Mouse (Mus musculus) heart, embryonic 14.5 days (tissue): Measurements from ENCODE around the gene Erich6. TPM values are rescaled to one million over a fixed set of nuclear protein-coding genes. Genes with fewer than 3 reads are reported as not detected.
"Not testable (repeated sequence)": the region's sequence is repeated elsewhere in the genome, so short reads cannot be mapped to it uniquely, and the experiment has no call there.

ENCODE experiments used
- ATAC-seq: fragments of 200-750 bp; cut with Nextera tagmentation; 2 replicates; pipeline ENCODE4 v1.8.0; 2017; ENCODE audit warnings: low read depth, moderate TSS enrichment; ENCODE audit not compliant: insufficient number of reproducible peaks, insufficient read depth, low FRiP score
- H3K27ac ChIP-seq, 2 experiments: fragments of 200-500 bp in 1 of 2; fragments of 300-500 bp in 1 of 2; sonication (generic) in 1 of 2; replicated peaks in 1 of 2; 2 replicates each; pipeline ENCODE4 v1.5.1; 2012 to 2014; ENCODE audit warnings: low read depth in 2 of 2, low read length in 2 of 2, control low read depth in 1 of 2, mild to moderate bottlenecking in 1 of 2, mixed read lengths in 1 of 2; ENCODE audit not compliant: control insufficient read depth in 1 of 2, insufficient read depth in 1 of 2
- H3K27me3 ChIP-seq: fragments of 300-500 bp; sonication (generic); 2 replicates; pipeline ENCODE4 v1.6.1; 2014; ENCODE audit warnings: mild to moderate bottlenecking, low read length, control low read depth; ENCODE audit not compliant: control insufficient read depth, insufficient read depth
- H3K36me3 ChIP-seq: fragments of 300-500 bp; sonication (generic); 2 replicates; pipeline ENCODE4 v1.6.1; 2014; ENCODE audit warnings: mild to moderate bottlenecking, control low read depth, low read length, mixed read lengths; ENCODE audit not compliant: control insufficient read depth, insufficient read depth
- H3K4me1 ChIP-seq, 2 experiments: fragments of 200-500 bp in 1 of 2; fragments of 300-500 bp in 1 of 2; sonication (generic) in 1 of 2; 2 replicates each; pipeline ENCODE4 v1.6.1; 2012 to 2014; ENCODE audit warnings: low read length in 2 of 2, control low read depth in 1 of 2, mixed read lengths in 1 of 2; ENCODE audit not compliant: control insufficient read depth in 2 of 2, insufficient read depth in 2 of 2
- H3K4me2 ChIP-seq: fragments of 300-500 bp; sonication (generic); 2 replicates; pipeline ENCODE4 v1.6.1; 2014; ENCODE audit warnings: mild to moderate bottlenecking, low read length
- H3K4me3 ChIP-seq, 2 experiments: fragments of 200-500 bp in 1 of 2; fragments of 300-500 bp in 1 of 2; sonication (generic) in 1 of 2; 2 replicates each; pipeline ENCODE4 v1.5.1; 2012 to 2014; ENCODE audit warnings: low read length in 2 of 2, mild to moderate bottlenecking in 2 of 2, control low read depth in 1 of 2, low read depth in 1 of 2, moderate library complexity in 1 of 2; ENCODE audit not compliant: control insufficient read depth in 1 of 2, insufficient read depth in 1 of 2
- H3K9ac ChIP-seq: fragments of 300-500 bp; sonication (generic); 2 replicates; pipeline ENCODE4 v1.6.1; 2014; ENCODE audit warnings: mild to moderate bottlenecking, low read length
- H3K9me3 ChIP-seq: fragments of 300-500 bp; sonication (generic); 2 replicates; pipeline ENCODE4 v1.6.1; 2016; ENCODE audit warnings: low read length, control low read depth; ENCODE audit not compliant: control insufficient read depth
- WGBS: fragments of 180-500 bp; shearing (Covaris S2); extraction: QIAGEN DNeasy Blood & Tissue Kit; methylation state at CpG from one replicate; pipeline ENCODE4 v1.1.7; 2014; 5-methylcytosine and 5-hydroxymethylcytosine counted together
- polyA plus RNA-seq: library from polyadenylated mRNA; unstranded; fragments of >200 nt; fragmentation: Nextera tagmentation; extraction: Ambion mirVana; gene quantifications from 2 replicates; pipeline ENCODE4 v1.2.1, GENCODE M21; 2014

The Erich6 gene
- polyA plus RNA-seq, 1 experiment from 2014 or later = 0.20 TPM

GRCm38 (mm10) chr3:58631693-58632092, 5.3 kb downstream of the Erich6 start:
- H3K27me3 ChIP-seq = no peaks in the 10 kb centered on the region
- no peak overlapping the region for H3K9ac ChIP-seq
- H3K4me1 ChIP-seq = 0 out of 4 replicates have a peak, but pooled peaks cover 0 to 3% of the 10 kb centered on the region in 2 experiments
- 66% methylated on average over 2 of the region's 2 CpGs for WGBS
- ATAC-seq = no peak
- no peaks in the 10 kb centered on the region for H3K9me3 ChIP-seq
- no peak overlapping the region for H3K4me2 ChIP-seq
- H3K36me3 ChIP-seq = no peaks in the 10 kb centered on the region
- H3K4me3 ChIP-seq = no peak overlapping the region
- no peak overlapping the region for H3K27ac ChIP-seq

DNA sequence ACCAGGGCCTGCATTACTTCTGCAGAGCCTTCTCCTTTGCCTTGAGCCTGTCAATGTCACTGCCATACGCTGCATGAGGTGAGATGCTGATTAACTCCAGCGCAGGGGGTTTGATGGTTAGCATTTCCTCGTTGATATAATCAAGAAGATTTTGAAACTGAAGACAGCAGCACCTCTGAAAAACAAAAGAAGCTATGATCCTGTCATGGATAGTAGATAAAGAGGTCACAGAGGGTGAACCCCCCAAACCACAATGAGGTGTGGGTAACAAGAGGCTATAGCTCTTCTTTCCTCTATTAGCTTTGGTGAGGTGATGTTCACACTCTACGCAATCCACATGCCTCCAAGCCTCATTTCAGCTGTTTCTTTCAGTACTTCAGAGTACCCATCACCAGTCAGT, 12.0 kb downstream of the Erich6 start:
- Histone ChIP-seq H3K4me3 (no peak overlapping the region), H3K4me1 (no peaks in the 10 kb centered on the region), H3K27ac (no peak overlapping the region), H3K9me3 (no peaks in the 10 kb centered on the region), H3K9ac (no peak overlapping the region), H3K4me2 (no peak overlapping the region), H3K27me3 (no peaks in the 10 kb centered on the region), H3K36me3 (no peaks in the 10 kb centered on the region)
- WGBS = 65% methylated on average over 4 of the region's 4 CpGs
- ATAC-seq = no peak

DNA sequence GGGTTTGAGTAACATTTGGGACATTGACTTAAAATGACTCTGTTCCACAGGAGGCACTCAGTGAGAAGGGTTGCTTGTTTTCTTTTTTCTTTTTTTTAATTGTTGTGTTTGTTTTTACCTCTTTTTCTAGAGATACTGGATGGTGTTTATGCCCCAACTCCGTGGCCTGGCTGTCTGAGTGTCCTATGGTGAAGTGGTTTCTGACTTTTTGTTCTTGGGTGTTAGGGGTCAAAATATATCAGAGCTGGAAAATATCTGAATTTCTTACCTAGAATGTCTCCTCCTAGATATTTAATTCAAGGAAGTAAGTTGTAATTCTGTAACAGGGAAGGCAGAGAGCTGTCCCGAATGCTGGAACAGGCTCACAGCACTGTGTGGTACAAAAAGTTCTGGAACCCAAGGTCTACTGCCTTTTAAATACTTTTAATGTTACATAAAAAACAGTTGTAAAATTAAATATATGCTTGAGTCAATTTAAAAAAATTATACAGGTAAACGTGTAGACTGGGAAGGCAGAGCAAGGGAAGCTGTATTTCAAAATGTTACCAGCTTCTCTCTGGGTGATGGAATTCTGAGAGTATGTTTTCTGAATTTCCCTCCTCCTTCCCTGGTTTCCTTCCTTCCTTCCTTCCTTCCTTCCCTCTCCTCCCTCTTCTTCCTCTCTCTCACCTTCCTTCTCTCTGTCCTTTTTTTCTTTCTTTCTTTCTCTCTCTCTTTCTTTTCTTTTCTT, 14.2 kb downstream of the Erich6 start:
- Histone ChIP-seq H3K27me3 (no peaks in the 10 kb centered on the region), H3K4me1 (no peaks in the 10 kb centered on the region), H3K36me3 (no peaks in the 10 kb centered on the region), H3K27ac (no peak overlapping the region), H3K9ac (no peak overlapping the region), H3K4me2 (no peak overlapping the region), H3K9me3 (no peaks in the 10 kb centered on the region), H3K4me3 (no peak overlapping the region)
- WGBS = 64% methylated on average over 3 of the region's 3 CpGs
- ATAC-seq = no peak

GRCm38 (mm10) chr3:58621066-58621465, 15.9 kb downstream of the Erich6 start:
- no peak overlapping the region for H3K4me2 ChIP-seq

GRCm38 (mm10) chr3:58609985-58610384, 27.0 kb downstream of the Erich6 start:
- ATAC-seq = no peak
- H3K4me1 ChIP-seq = no peaks in the 10 kb centered on the region
- WGBS = 76% methylated on average over 5 of the region's 5 CpGs

More at GRCm38 (mm10) chr3:58621066-58621465, 15.9 kb downstream of the Erich6 start:
- H3K36me3 ChIP-seq = no peaks in the 10 kb centered on the region
- H3K9me3 ChIP-seq = no peaks in the 10 kb centered on the region
- no peak overlapping the region for H3K27ac ChIP-seq
- H3K4me3 ChIP-seq = no peak overlapping the region
- H3K27me3 ChIP-seq = no peaks in the 10 kb centered on the region
- no peak overlapping the region for H3K9ac ChIP-seq
- 74% methylated on average over 7 of the region's 7 CpGs for WGBS
- no peak for ATAC-seq
- no peaks in the 10 kb centered on the region for H3K4me1 ChIP-seq

GRCm38 (mm10) chr3:58608506-58608905, 28.5 kb downstream of the Erich6 start:
- Histone ChIP-seq H3K9ac (no peak overlapping the region), H3K4me2 (no peak overlapping the region), H3K4me1 (no peaks in the 10 kb centered on the region), H3K9me3 (no peaks in the 10 kb centered on the region; the same call in 1 of the 2 replicates), H3K4me3 (no peak overlapping the region), H3K27me3 (no peaks in the 10 kb centered on the region), H3K27ac (no peak overlapping the region), H3K36me3 (no peaks in the 10 kb centered on the region)
- 93% methylated on average over 4 of the region's 4 CpGs for WGBS
- ATAC-seq = no peak

More at GRCm38 (mm10) chr3:58609985-58610384, 27.0 kb downstream of the Erich6 start:
- Histone ChIP-seq H3K9ac (no peak overlapping the region), H3K4me2 (no peak overlapping the region), H3K9me3 (no peaks in the 10 kb centered on the region; the same call in 1 of the 2 replicates), H3K4me3 (no peak overlapping the region), H3K36me3 (no peaks in the 10 kb centered on the region), H3K27ac (no peak overlapping the region), H3K27me3 (no peaks in the 10 kb centered on the region)

- 81% methylated on average over 5 of the region's 5 CpGs for WGBS
- Histone ChIP-seq H3K4me1 (no peaks in the 10 kb centered on the region), H3K4me2 (no peak overlapping the region), H3K9me3 (no peaks in the 10 kb centered on the region), H3K27me3 (no peaks in the 10 kb centered on the region), H3K36me3 (peaks cover 42% of the 10 kb centered on the region), H3K4me3 (no peak overlapping the region), H3K9ac (no peak overlapping the region), H3K27ac (no peak overlapping the region)
- no peak for ATAC-seq
Measured at GRCm38 (mm10) chr3:58593623-58594022, 43.4 kb downstream of the Erich6 start.

DNA sequence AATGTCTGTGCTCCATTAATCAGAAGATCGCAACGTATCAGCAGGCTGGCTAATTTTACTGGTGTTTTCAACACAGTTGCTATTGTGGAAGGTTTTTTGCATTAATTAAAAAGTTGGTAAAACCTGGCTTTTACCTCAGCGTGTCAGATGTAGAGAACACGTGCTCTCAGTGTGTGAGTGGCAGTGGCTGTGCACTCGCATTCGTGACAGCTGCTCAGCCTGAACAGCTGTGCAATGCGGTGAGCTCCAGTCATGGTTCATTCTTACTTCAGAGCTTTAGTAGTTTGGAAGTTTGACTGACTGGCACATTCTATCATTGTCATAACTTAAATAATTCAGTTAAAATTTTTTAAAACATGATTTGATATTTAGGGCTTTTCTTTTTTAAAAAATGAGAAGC, 44.3 kb downstream of the Erich6 start:
- not testable (repeated sequence) for H3K27me3 ChIP-seq, H3K9ac ChIP-seq, ATAC-seq, H3K27ac ChIP-seq, H3K4me1 ChIP-seq, H3K9me3 ChIP-seq, H3K4me2 ChIP-seq, H3K4me3 ChIP-seq
- peaks cover 50% of the 10 kb centered on the region for H3K36me3 ChIP-seq
- 96% methylated on average over 7 of the region's 7 CpGs for WGBS
